Mouse (Mus musculus): ENCODE measurements around the gene Dnaaf5. TPM values are rescaled to one million over a fixed set of nuclear protein-coding genes. Genes with fewer than 3 reads are reported as not detected.
A peak's percentile ranks its signal among the peaks of the same experiment; 100 is the strongest.

Dnaaf5 gene
- polyA plus RNA-seq, 1 experiment: 26.3 TPM

GRCm38 (mm10) chr5:139112418-139112817 lies 37.6 kb upstream of the Dnaaf5 start:
- H3ac ChIP-seq (ENCODE audit: control insufficient read depth, insufficient read length): no peak overlapping the region
- TF ChIP-seq TCF3 (IDR thresholded peaks at IDR 0.05; ENCODE audit: insufficient read length, low read depth) (no peak), POLR2A (IDR thresholded peaks at IDR 0.05; ENCODE audit: insufficient read length, low read depth) (no peak), MAX (IDR thresholded peaks at IDR 0.05; ENCODE audit: low read depth) (no peak), MYOD1 (IDR thresholded peaks at IDR 0.05; ENCODE audit: control insufficient read depth in 1 of 3, insufficient read length in 2 of 3, low read depth in 2 of 3) (no peak), MYOG (IDR thresholded peaks at IDR 0.05; ENCODE audit: control insufficient read depth in 1 of 3, insufficient read depth in 1 of 3, insufficient read length in 2 of 3, low read depth in 2 of 3) (no peak), SRF (IDR thresholded peaks at IDR 0.05; ENCODE audit: control insufficient read depth, insufficient read length, low read depth) (no peak), REST (IDR thresholded peaks at IDR 0.05; ENCODE audit: insufficient read depth, insufficient read length) (no peak), CEBPB (IDR thresholded peaks at IDR 0.05; ENCODE audit: insufficient read depth, poor library complexity, severe bottlenecking) (no peak), POLR2AphosphoS2 (IDR thresholded peaks at IDR 0.05; ENCODE audit: insufficient read length, low read depth) (no peak), E2F4 (IDR thresholded peaks at IDR 0.05; ENCODE audit: insufficient read depth) (no peak), USF1 (IDR thresholded peaks at IDR 0.05; ENCODE audit: low read depth) (no peak), TCF12 (IDR thresholded peaks at IDR 0.05; ENCODE audit: insufficient read depth, poor library complexity, severe bottlenecking) (no peak)
- no peaks in the 10 kb centered on the region for H3K36me3 ChIP-seq (ENCODE audit: control insufficient read depth, insufficient read depth)
- H3K27me3 ChIP-seq (ENCODE audit: control insufficient read depth, insufficient read depth, insufficient read length): no peaks in the 10 kb centered on the region
- no peaks in the 10 kb centered on the region for H3K79me2 ChIP-seq (ENCODE audit: control insufficient read depth, insufficient read depth)
- H3K4me2 ChIP-seq (ENCODE audit: low read depth): no peak overlapping the region
- H3K4me3 ChIP-seq: no peak overlapping the region

- Histone ChIP-seq H3K4me2 (ENCODE audit: low read depth) (no peak overlapping the region), H3K79me2 (ENCODE audit: control insufficient read depth, insufficient read depth) (no peaks in the 10 kb centered on the region), H3ac (ENCODE audit: control insufficient read depth, insufficient read length) (no peak overlapping the region), H3K27me3 (ENCODE audit: control insufficient read depth, insufficient read depth, insufficient read length) (no peaks in the 10 kb centered on the region), H3K36me3 (ENCODE audit: control insufficient read depth, insufficient read depth) (no peaks in the 10 kb centered on the region), H3K4me3 (no peak overlapping the region)
- TF ChIP-seq MYOD1 (IDR thresholded peaks at IDR 0.05; ENCODE audit: control insufficient read depth in 1 of 3, insufficient read length in 2 of 3, low read depth in 2 of 3) (peak in 1 of 3 experiments; percentile 32), TCF12 (IDR thresholded peaks at IDR 0.05; ENCODE audit: insufficient read depth, poor library complexity, severe bottlenecking) (peak; percentile 37), MYOG (IDR thresholded peaks at IDR 0.05; ENCODE audit: control insufficient read depth in 1 of 3, insufficient read depth in 1 of 3, insufficient read length in 2 of 3, low read depth in 2 of 3) (peak in 1 of 3 experiments; percentile 45), POLR2A (IDR thresholded peaks at IDR 0.05; ENCODE audit: insufficient read length, low read depth) (no peak), E2F4 (IDR thresholded peaks at IDR 0.05; ENCODE audit: insufficient read depth) (no peak)
These were observed 35.1 kb upstream of the Dnaaf5 start for GRCm38 (mm10) chr5:139114876-139115275.

DNA sequence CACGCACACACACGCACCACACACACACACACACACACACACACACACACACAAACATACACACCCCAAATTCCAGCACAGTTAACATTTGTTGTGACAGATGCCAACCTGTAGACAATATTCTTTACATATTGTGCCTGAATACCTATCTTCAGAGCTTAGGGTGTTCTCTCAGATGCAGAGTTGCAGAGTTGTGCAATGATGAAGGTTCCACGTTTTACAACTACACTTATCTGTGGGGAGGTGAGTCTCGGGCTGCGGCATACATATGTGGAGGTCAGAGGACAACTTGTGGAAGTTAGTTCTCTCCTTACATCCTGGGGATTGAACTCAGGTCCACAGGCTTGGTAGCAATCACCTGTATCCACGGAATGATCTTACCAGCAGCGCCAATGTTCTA lies 34.5 kb upstream of the Dnaaf5 start:
- H3K4me3 ChIP-seq: no peak overlapping the region
- no peak overlapping the region for H3ac ChIP-seq (ENCODE audit: control insufficient read depth, insufficient read length)
- no peak for TF ChIP-seq CEBPB (IDR thresholded peaks at IDR 0.05; ENCODE audit: insufficient read depth, poor library complexity, severe bottlenecking)
- TF ChIP-seq USF1 (IDR thresholded peaks at IDR 0.05; ENCODE audit: low read depth): no peak
- TF ChIP-seq E2F4 (IDR thresholded peaks at IDR 0.05; ENCODE audit: insufficient read depth): no peak
- TF ChIP-seq REST (IDR thresholded peaks at IDR 0.05; ENCODE audit: insufficient read depth, insufficient read length): no peak
- TF ChIP-seq POLR2A (IDR thresholded peaks at IDR 0.05; ENCODE audit: insufficient read length, low read depth): no peak
- TF ChIP-seq MYOD1 (IDR thresholded peaks at IDR 0.05; ENCODE audit: control insufficient read depth in 1 of 3, insufficient read length in 2 of 3, low read depth in 2 of 3): no peak
- no peak for TF ChIP-seq MYOG (IDR thresholded peaks at IDR 0.05; ENCODE audit: control insufficient read depth in 1 of 3, insufficient read depth in 1 of 3, insufficient read length in 2 of 3, low read depth in 2 of 3)
- TF ChIP-seq MAX (IDR thresholded peaks at IDR 0.05; ENCODE audit: low read depth): no peak
- no peak for TF ChIP-seq TCF12 (IDR thresholded peaks at IDR 0.05; ENCODE audit: insufficient read depth, poor library complexity, severe bottlenecking)
- TF ChIP-seq SRF (IDR thresholded peaks at IDR 0.05; ENCODE audit: control insufficient read depth, insufficient read length, low read depth): no peak
- TF ChIP-seq TCF3 (IDR thresholded peaks at IDR 0.05; ENCODE audit: insufficient read length, low read depth): no peak
- no peak for TF ChIP-seq POLR2AphosphoS2 (IDR thresholded peaks at IDR 0.05; ENCODE audit: insufficient read length, low read depth)
- no peaks in the 10 kb centered on the region for H3K36me3 ChIP-seq (ENCODE audit: control insufficient read depth, insufficient read depth)
- H3K4me2 ChIP-seq (ENCODE audit: low read depth): no peak overlapping the region
- H3K79me2 ChIP-seq (ENCODE audit: control insufficient read depth, insufficient read depth): no peaks in the 10 kb centered on the region
- H3K27me3 ChIP-seq (ENCODE audit: control insufficient read depth, insufficient read depth, insufficient read length): no peaks in the 10 kb centered on the region

GRCm38 (mm10) chr5:139118139-139118960 lies 31.7 kb upstream of the Dnaaf5 start:
- no peaks in the 10 kb centered on the region for H3K79me2 ChIP-seq (ENCODE audit: control insufficient read depth, insufficient read depth)
- no peak overlapping the region for H3K4me3 ChIP-seq
- H3K27me3 ChIP-seq (ENCODE audit: control insufficient read depth, insufficient read depth, insufficient read length): no peaks in the 10 kb centered on the region
- peak overlapping the region; percentile 58 for H3K4me2 ChIP-seq (ENCODE audit: low read depth)
- H3ac ChIP-seq (ENCODE audit: control insufficient read depth, insufficient read length): no peak overlapping the region
- TF ChIP-seq POLR2AphosphoS2 (IDR thresholded peaks at IDR 0.05; ENCODE audit: insufficient read length, low read depth): no peak
- peak in 1 of 3 experiments; percentile 53 for TF ChIP-seq MYOD1 (IDR thresholded peaks at IDR 0.05; ENCODE audit: control insufficient read depth in 1 of 3, insufficient read length in 2 of 3, low read depth in 2 of 3)
- TF ChIP-seq SRF (IDR thresholded peaks at IDR 0.05; ENCODE audit: control insufficient read depth, insufficient read length, low read depth): no peak
- no peak for TF ChIP-seq REST (IDR thresholded peaks at IDR 0.05; ENCODE audit: insufficient read depth, insufficient read length)
- no peak for TF ChIP-seq CEBPB (IDR thresholded peaks at IDR 0.05; ENCODE audit: insufficient read depth, poor library complexity, severe bottlenecking)
- peak in 1 of 3 experiments; percentile 51 for TF ChIP-seq MYOG (IDR thresholded peaks at IDR 0.05; ENCODE audit: control insufficient read depth in 1 of 3, insufficient read depth in 1 of 3, insufficient read length in 2 of 3, low read depth in 2 of 3)
- H3K36me3 ChIP-seq (ENCODE audit: control insufficient read depth, insufficient read depth): no peaks in the 10 kb centered on the region
